Mouse (Mus musculus) mouse embryonic stem cell (cell line): ENCODE results near the gene Jazf1.

Source experiments
- in situ Hi-C, 2 experiments: fragments of 300-500 bp; cut with MboI; formaldehyde crosslinking; loops; 1 replicate in 1 of 2; 3 replicates in 1 of 2; pipeline ENCODE4 v1.14.3; 2019 to 2020; ENCODE audit warnings: low sequenced_read_pairs in 2 of 2, low pct_unique_long_range_greater_than_20kb in 1 of 2, mixed read lengths in 1 of 2; ENCODE audit not compliant: unreplicated experiment in 1 of 2

Gene Jazf1

GRCm38 (mm10) chr6:53067989-53068874 is at the start of gene Jazf1:
TSS of gene Jazf1 (minus strand) at chr6:53068631.
- in situ Hi-C loops, result no loop called here

GRCm38 (mm10) chr6:53117855-53118254 is 49.4 kb upstream of the Jazf1 start:
- in situ Hi-C loops, result no loop called here

- in situ Hi-C loops, result no loop called here
These were observed 18.4 kb upstream of the Jazf1 start for GRCm38 (mm10) chr6:53086879-53087278.

GRCm38 (mm10) chr6:53081241-53081640 is 12.8 kb upstream of the Jazf1 start:
- in situ Hi-C loops, result no loop called here

- in situ Hi-C loops, result no loop called here
These were observed 10.2 kb upstream of the Jazf1 start for GRCm38 (mm10) chr6:53078671-53079070.

- in situ Hi-C loops, result no loop called here
These were observed 3.3 kb upstream of the Jazf1 start for GRCm38 (mm10) chr6:53071732-53072131.

GRCm38 (mm10) chr6:53069976-53070575 is 1.6 kb upstream of the Jazf1 start:
- in situ Hi-C loops, result no loop called here

GRCm38 (mm10) chr6:53068875-53069178 is 396 bp upstream of the Jazf1 start:
- in situ Hi-C loops, result no loop called here

GRCm38 (mm10) chr6:53067446-53067988 is 914 bp downstream of the Jazf1 start:
- in situ Hi-C loops, result no loop called here

GRCm38 (mm10) chr6:53066978-53067377 is 1.5 kb downstream of the Jazf1 start:
- in situ Hi-C loops, result no loop called here

GRCm38 (mm10) chr6:53064070-53064469 is 4.4 kb downstream of the Jazf1 start:
- in situ Hi-C loops, result no loop called here

- in situ Hi-C loops, result no loop called here
These were observed 13.5 kb downstream of the Jazf1 start for GRCm38 (mm10) chr6:53054909-53055308.

- in situ Hi-C loops, result no loop called here
These were observed 22.9 kb downstream of the Jazf1 start for GRCm38 (mm10) chr6:53045501-53045900.

- in situ Hi-C loops, result no loop called here
These were observed 30.3 kb downstream of the Jazf1 start for GRCm38 (mm10) chr6:53038176-53038575.

- in situ Hi-C loops, result no loop called here
These were observed 33.9 kb downstream of the Jazf1 start for GRCm38 (mm10) chr6:53034362-53035011.

GRCm38 (mm10) chr6:53032730-53033484 is 35.5 kb downstream of the Jazf1 start:
- in situ Hi-C loops, result no loop called here

GRCm38 (mm10) chr6:53022069-53022468 is 46.4 kb downstream of the Jazf1 start:
- in situ Hi-C loops, result no loop called here

GRCm38 (mm10) chr6:53021081-53021480 is 47.4 kb downstream of the Jazf1 start:
- in situ Hi-C loops, result no loop called here
